Mouse (Mus musculus) mesoderm, embryonic 11.5 days (tissue): ENCODE data around the gene Rab15.
A peak's percentile ranks its signal among the peaks of the same experiment; 100 is the strongest.
"Not testable (repeated sequence)": the region's sequence is repeated elsewhere in the genome, so short reads cannot be mapped to it uniquely, and the experiment has no call there.

ENCODE experiments used
- DNase-seq: peaks from one replicate; pipeline ENCODE4 v3.0.0-alpha.2; 2012; ENCODE audit warnings: low read depth, low spot score

Rab15 gene

GRCm38 (mm10) chr12:76822651-76823041 is at the start of gene Rab15:
TSS of gene Rab15 (minus strand) at chr12:76822908.
- no peak for DNase-seq

- DNase-seq = no peak
Measured at GRCm38 (mm10) chr12:76869561-76869960, 46.9 kb upstream of the Rab15 start.

- no peak for DNase-seq
Measured at GRCm38 (mm10) chr12:76868463-76869198, 45.9 kb upstream of the Rab15 start.

- DNase-seq = no peak
Measured at GRCm38 (mm10) chr12:76867586-76868280, 45.0 kb upstream of the Rab15 start.

GRCm38 (mm10) chr12:76865266-76865665 is 42.6 kb upstream of the Rab15 start:
- DNase-seq = peak; percentile 59

GRCm38 (mm10) chr12:76863651-76864050 is 40.9 kb upstream of the Rab15 start:
- no peak for DNase-seq

GRCm38 (mm10) chr12:76858788-76859187 is 36.1 kb upstream of the Rab15 start:
- DNase-seq = not testable (repeated sequence)

- DNase-seq = no peak
Measured at GRCm38 (mm10) chr12:76857087-76857486, 34.4 kb upstream of the Rab15 start.

- no peak for DNase-seq
Measured at GRCm38 (mm10) chr12:76853378-76854142, 30.9 kb upstream of the Rab15 start.

GRCm38 (mm10) chr12:76852419-76852818 is 29.7 kb upstream of the Rab15 start:
- DNase-seq = no peak

GRCm38 (mm10) chr12:76844346-76845061 is 21.8 kb upstream of the Rab15 start:
- no peak for DNase-seq

GRCm38 (mm10) chr12:76840081-76840480 is 17.4 kb upstream of the Rab15 start:
- DNase-seq = no peak

- no peak for DNase-seq
Measured at GRCm38 (mm10) chr12:76839298-76839697, 16.6 kb upstream of the Rab15 start.

- no peak for DNase-seq
Measured at GRCm38 (mm10) chr12:76837844-76838650, 15.3 kb upstream of the Rab15 start.

- DNase-seq = peak; percentile 96
Measured at GRCm38 (mm10) chr12:76837101-76837843, 14.6 kb upstream of the Rab15 start.

GRCm38 (mm10) chr12:76832704-76833103 is 10.0 kb upstream of the Rab15 start:
- peak; percentile 59 for DNase-seq

- DNase-seq = no peak
Measured at GRCm38 (mm10) chr12:76825283-76825682, 2.6 kb upstream of the Rab15 start.

- no peak for DNase-seq
Measured at GRCm38 (mm10) chr12:76822002-76822650, 582 bp downstream of the Rab15 start.

- DNase-seq = peak; percentile 34
Measured at GRCm38 (mm10) chr12:76820615-76821014, 2.1 kb downstream of the Rab15 start.

- DNase-seq = no peak
Measured at GRCm38 (mm10) chr12:76819816-76820215, 2.9 kb downstream of the Rab15 start.
